Mouse (Mus musculus) lung, embryonic 15.5 days (tissue): ENCODE results near the gene Dus3l. TPM values are rescaled to one million over a fixed set of nuclear protein-coding genes. Genes with fewer than 3 reads are reported as not detected.

Experiments
- ATAC-seq: fragments of 200-750 bp; cut with Nextera tagmentation; 2 replicates; pipeline ENCODE4 v1.8.0; 2017; ENCODE audit warnings: moderate number of reproducible peaks, borderline replicate concordance; ENCODE audit not compliant: low FRiP score, low TSS enrichment; ENCODE audit errors: extremely low read depth
- H3K27ac ChIP-seq: fragments of 300-500 bp; sonication (generic); 2 replicates; pipeline ENCODE4 v1.5.1; 2015; ENCODE audit warnings: moderate library complexity, mild to moderate bottlenecking, inconsistent platforms
- H3K27me3 ChIP-seq: fragments of 300-500 bp; sonication (generic); 2 replicates; pipeline ENCODE4 v1.6.1; 2015; ENCODE audit warnings: inconsistent platforms
- H3K36me3 ChIP-seq: fragments of 300-500 bp; sonication (generic); 2 replicates; pipeline ENCODE4 v1.6.1; 2015; ENCODE audit warnings: inconsistent platforms
- H3K4me1 ChIP-seq: fragments of 300-500 bp; sonication (generic); 2 replicates; pipeline ENCODE4 v1.6.1; 2015; ENCODE audit warnings: inconsistent platforms
- H3K4me2 ChIP-seq: fragments of 300-500 bp; sonication (generic); 2 replicates; pipeline ENCODE4 v1.6.1; 2015; ENCODE audit warnings: inconsistent platforms, mild to moderate bottlenecking, moderate library complexity
- H3K4me3 ChIP-seq: fragments of 300-500 bp; sonication (generic); 2 replicates; pipeline ENCODE4 v1.5.1; 2015; ENCODE audit warnings: mild to moderate bottlenecking, inconsistent platforms
- H3K9ac ChIP-seq: fragments of 300-500 bp; sonication (generic); 2 replicates; pipeline ENCODE4 v1.6.1; 2015; ENCODE audit warnings: inconsistent platforms
- H3K9me3 ChIP-seq: fragments of 300-500 bp; sonication (generic); 2 replicates; pipeline ENCODE4 v1.6.1; 2016; ENCODE audit warnings: inconsistent platforms
- WGBS: fragments of 180-500 bp; shearing (Covaris S2); methylation state at CpG from one replicate; pipeline ENCODE4 v1.1.7; 2015; 5-methylcytosine and 5-hydroxymethylcytosine counted together
- polyA plus RNA-seq: library from polyadenylated mRNA; unstranded; fragments of >200 nt; fragmentation: Nextera tagmentation; extraction: Ambion mirVana; gene quantifications from 2 replicates; pipeline ENCODE4 v1.2.1, GENCODE M21; 2015

Dus3l gene
- polyA plus RNA-seq, 1 experiment from 2014 or later = 46.5 TPM

GRCm38 (mm10) chr17:56769950-56770349 lies 5.4 kb downstream of the Dus3l start, which contains the start of gene Prr22:
Gene Prr22, plus strand, starts transcription at chr17:56770250.
- H3K27me3 ChIP-seq = no peaks in the 10 kb centered on the region
- H3K9ac ChIP-seq = no peak within 1 kb of the TSS
- no peaks in the 10 kb centered on the region for H3K9me3 ChIP-seq
- no peak for ATAC-seq
- 88% methylated on average over 5 of the region's 5 CpGs for WGBS
- H3K27ac ChIP-seq = no peak within 1 kb of the TSS
- no peak within 1 kb of the TSS for H3K4me3 ChIP-seq
- peaks cover 6% of the 10 kb centered on the region for H3K4me1 ChIP-seq
- H3K4me2 ChIP-seq = no peak within 1 kb of the TSS
- peaks cover 25% of the 10 kb centered on the region for H3K36me3 ChIP-seq

GRCm38 (mm10) chr17:56777568-56777967 lies 13.0 kb downstream of the Dus3l start:
- Histone ChIP-seq H3K36me3 (0 out of 2 replicates have a peak, but pooled peaks cover 7% of the 10 kb centered on the region), H3K27ac (no peak overlapping the region), H3K4me3 (no peak overlapping the region), H3K27me3 (no peaks in the 10 kb centered on the region), H3K4me2 (no peak overlapping the region), H3K9ac (no peak overlapping the region), H3K4me1 (no peaks in the 10 kb centered on the region), H3K9me3 (no peaks in the 10 kb centered on the region)
- no peak for ATAC-seq
- WGBS = 89% methylated on average over 11 of the region's 11 CpGs

GRCm38 (mm10) chr17:56778779-56779362 lies 14.3 kb downstream of the Dus3l start:
- H3K27me3 ChIP-seq = no peaks in the 10 kb centered on the region
- H3K9ac ChIP-seq = no peak overlapping the region
- WGBS = 40% methylated on average over 3 of the region's 3 CpGs
- H3K9me3 ChIP-seq = no peaks in the 10 kb centered on the region
- 0 out of 2 replicates have a peak, but pooled peaks cover 7% of the 10 kb centered on the region for H3K36me3 ChIP-seq
- no peaks in the 10 kb centered on the region for H3K4me1 ChIP-seq
- H3K27ac ChIP-seq = no peak overlapping the region
- H3K4me2 ChIP-seq = no peak overlapping the region
- no peak overlapping the region for H3K4me3 ChIP-seq
- ATAC-seq = no peak

GRCm38 (mm10) chr17:56780291-56780978 lies 15.9 kb downstream of the Dus3l start:
- Histone ChIP-seq H3K27ac (no peak overlapping the region), H3K9ac (no peak overlapping the region), H3K4me1 (no peaks in the 10 kb centered on the region), H3K36me3 (0 out of 2 replicates have a peak, but pooled peaks cover 7% of the 10 kb centered on the region), H3K4me3 (no peak overlapping the region), H3K9me3 (no peaks in the 10 kb centered on the region), H3K27me3 (no peaks in the 10 kb centered on the region), H3K4me2 (no peak overlapping the region)
- no peak for ATAC-seq
- 69% methylated on average over 13 of the region's 13 CpGs for WGBS

- H3K27me3 ChIP-seq = no peaks in the 10 kb centered on the region
- no peaks in the 10 kb centered on the region for H3K4me1 ChIP-seq
- 60% methylated on average over 3 of the region's 3 CpGs for WGBS
- H3K36me3 ChIP-seq = no peaks in the 10 kb centered on the region
- no peak for ATAC-seq
- no peak overlapping the region for H3K4me3 ChIP-seq
- H3K9me3 ChIP-seq = no peaks in the 10 kb centered on the region
- no peak overlapping the region for H3K9ac ChIP-seq
- H3K4me2 ChIP-seq = no peak overlapping the region
- no peak overlapping the region for H3K27ac ChIP-seq
Measured at GRCm38 (mm10) chr17:56788886-56789285, 24.3 kb downstream of the Dus3l start.

GRCm38 (mm10) chr17:56789286-56789685 lies 24.7 kb downstream of the Dus3l start:
- H3K27me3 ChIP-seq = no peaks in the 10 kb centered on the region
- H3K27ac ChIP-seq = no peak overlapping the region
- no peaks in the 10 kb centered on the region for H3K9me3 ChIP-seq
- H3K4me2 ChIP-seq = no peak overlapping the region
- ATAC-seq = no peak
- H3K36me3 ChIP-seq = no peaks in the 10 kb centered on the region
- H3K4me3 ChIP-seq = no peak overlapping the region
- no peaks in the 10 kb centered on the region for H3K4me1 ChIP-seq
- H3K9ac ChIP-seq = no peak overlapping the region
- 68% methylated on average over 6 of the region's 6 CpGs for WGBS

GRCm38 (mm10) chr17:56792588-56792987 lies 28.0 kb downstream of the Dus3l start:
- 62% methylated on average over 3 of the region's 3 CpGs for WGBS
- no peaks in the 10 kb centered on the region for H3K4me1 ChIP-seq
- no peak overlapping the region for H3K27ac ChIP-seq
- no peak overlapping the region for H3K4me2 ChIP-seq
- no peak overlapping the region for H3K4me3 ChIP-seq
- no peak for ATAC-seq
- H3K36me3 ChIP-seq = no peaks in the 10 kb centered on the region
- H3K9ac ChIP-seq = no peak overlapping the region
- no peaks in the 10 kb centered on the region for H3K9me3 ChIP-seq
- H3K27me3 ChIP-seq = no peaks in the 10 kb centered on the region

- Histone ChIP-seq H3K27ac (no peak overlapping the region), H3K9me3 (no peaks in the 10 kb centered on the region), H3K36me3 (no peaks in the 10 kb centered on the region), H3K4me3 (no peak overlapping the region), H3K9ac (no peak overlapping the region), H3K27me3 (no peaks in the 10 kb centered on the region), H3K4me1 (no peaks in the 10 kb centered on the region), H3K4me2 (no peak overlapping the region)
- no peak for ATAC-seq
- WGBS = 68% methylated on average over 6 of the region's 6 CpGs
Measured at GRCm38 (mm10) chr17:56793614-56794319, 29.2 kb downstream of the Dus3l start.

DNA sequence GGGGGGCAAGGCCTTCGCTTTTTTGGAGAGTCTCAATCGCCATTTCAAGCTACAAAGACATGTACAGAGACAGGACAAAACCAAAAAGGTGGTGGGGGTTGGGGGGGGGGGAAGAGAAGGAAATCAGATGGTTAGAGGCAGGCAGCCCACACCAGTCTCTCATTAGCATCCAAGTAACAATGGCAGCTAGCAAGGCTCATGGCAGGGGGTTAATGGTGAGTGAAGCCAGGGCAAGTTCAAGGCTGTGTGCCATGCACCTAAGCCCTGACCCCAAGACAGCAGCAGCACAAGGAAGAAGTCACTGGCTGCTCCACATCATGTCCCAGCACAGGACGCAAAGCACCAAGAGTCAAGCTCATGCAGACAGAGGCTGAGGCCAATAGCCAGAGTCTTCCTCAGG lies 34.7 kb downstream of the Dus3l start:
- Histone ChIP-seq H3K9me3 (no peaks in the 10 kb centered on the region), H3K27ac (no peak overlapping the region), H3K4me1 (no peaks in the 10 kb centered on the region), H3K4me3 (no peak overlapping the region), H3K9ac (no peak overlapping the region), H3K27me3 (no peaks in the 10 kb centered on the region), H3K4me2 (no peak overlapping the region), H3K36me3 (no peaks in the 10 kb centered on the region)
- 79% methylated on average over 3 of the region's 3 CpGs for WGBS
- ATAC-seq = no peak

DNA sequence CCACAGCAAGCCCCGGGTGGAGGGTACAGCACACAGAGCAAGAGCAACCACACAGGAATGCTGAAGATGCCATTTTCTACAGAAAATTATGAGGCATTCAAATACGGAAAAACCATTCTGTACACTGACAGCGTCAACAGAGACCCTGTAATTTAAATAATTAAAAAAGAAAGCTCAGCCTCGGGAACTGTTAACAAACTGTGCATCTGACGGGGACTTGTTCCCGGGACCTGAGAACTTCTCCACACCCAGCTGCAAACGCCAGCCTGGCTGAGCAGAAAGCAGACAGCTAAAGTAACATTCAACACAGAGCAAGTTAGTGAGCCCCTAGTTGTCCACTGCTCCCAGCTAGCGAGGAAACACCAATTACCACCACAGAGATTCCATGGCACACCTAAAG lies 37.5 kb downstream of the Dus3l start:
- 74% methylated on average over 8 of the region's 8 CpGs for WGBS
- Histone ChIP-seq H3K27me3 (no peaks in the 10 kb centered on the region), H3K9me3 (no peaks in the 10 kb centered on the region), H3K4me1 (peaks cover 6% of the 10 kb centered on the region; the same call in 1 of the 2 replicates), H3K27ac (no peak overlapping the region), H3K36me3 (no peaks in the 10 kb centered on the region), H3K4me2 (no peak overlapping the region), H3K9ac (no peak overlapping the region), H3K4me3 (no peak overlapping the region)
- ATAC-seq = no peak

DNA sequence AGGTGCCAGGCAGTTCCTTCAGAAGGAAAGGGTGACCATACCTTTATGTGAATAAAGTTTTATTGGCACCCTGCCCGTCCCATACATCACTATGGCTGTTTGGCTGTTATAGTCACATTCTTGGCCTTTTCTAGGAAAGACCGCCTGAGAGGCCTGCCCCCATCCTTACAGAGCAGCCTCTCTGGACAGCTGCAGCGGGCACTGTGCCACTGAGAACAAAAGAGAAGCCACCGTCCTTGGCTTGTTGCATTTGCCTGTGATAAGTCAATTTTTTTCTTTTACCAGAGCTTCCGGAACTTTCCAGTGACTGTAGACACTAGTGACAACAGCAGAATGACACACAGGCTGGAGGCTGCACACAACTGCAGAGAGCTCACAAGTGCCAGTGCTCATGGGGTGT lies 40.4 kb downstream of the Dus3l start:
- Histone ChIP-seq H3K27me3 (no peaks in the 10 kb centered on the region), H3K4me3 (no peak overlapping the region), H3K4me2 (no peak overlapping the region), H3K9me3 (no peaks in the 10 kb centered on the region), H3K4me1 (peaks cover 13% of the 10 kb centered on the region), H3K36me3 (no peaks in the 10 kb centered on the region), H3K9ac (no peak overlapping the region), H3K27ac (no peak overlapping the region)
- 53% methylated on average over 5 of the region's 5 CpGs for WGBS
- ATAC-seq = no peak

- Histone ChIP-seq H3K9ac (no peak overlapping the region), H3K4me2 (no peak overlapping the region), H3K27me3 (no peaks in the 10 kb centered on the region), H3K9me3 (no peaks in the 10 kb centered on the region), H3K4me1 (peaks cover 21% of the 10 kb centered on the region), H3K4me3 (no peak overlapping the region), H3K36me3 (no peaks in the 10 kb centered on the region), H3K27ac (no peak overlapping the region)
- WGBS = 77% methylated on average over 1 of the region's 1 CpGs
- ATAC-seq = no peak
Measured at GRCm38 (mm10) chr17:56805784-56806183, 41.2 kb downstream of the Dus3l start.
